Comparison of ENCODE assay signal across 15 mouse cellular contexts in genomic region chr1:146792826-146793225, GRCm38 (mm10).
DNase-seq lines count a peak whose midpoint lies in the region; ATAC-seq and TF ChIP-seq lines count a peak whose summit lies in the region.
"Had no signal": no experiment of that assay in that cellular context is flagged by ENCODE, and none has a peak within 500 bp of the region (broad histone marks: within the 10 kb centered on the region; RNA-seq: fewer than 3 reads in every experiment).

No protein-coding gene starts in this region.

- no peaks in the 10 kb centered on the region for H3K4me1 ChIP-seq in limb, embryonic 14.5 days (ENCODE audit: control insufficient read depth, insufficient read depth, low read length)
- no peaks in the 10 kb centered on the region for H3K4me1 ChIP-seq in limb, embryonic 10.5 days
- H3K4me1 ChIP-seq in midbrain, embryonic 16.5 days (ENCODE audit: control insufficient read depth, insufficient read depth, low read length) = no peaks in the 10 kb centered on the region
- H3K4me1 ChIP-seq: embryonic facial prominence, embryonic 15.5 days; neural tube, embryonic 15.5 days had no signal

- H3K9ac ChIP-seq in limb, embryonic 14.5 days (ENCODE audit: low read depth, low read length, severe bottlenecking) = no peak overlapping the region
- no peak overlapping the region for H3K9ac ChIP-seq in midbrain, embryonic 16.5 days (ENCODE audit: low read depth, low read length)
- H3K9ac ChIP-seq: embryonic facial prominence, embryonic 15.5 days; neural tube, embryonic 15.5 days had no signal

- no peak overlapping the region for H3K27ac ChIP-seq in limb, embryonic 14.5 days (replicated peaks; ENCODE audit: low read depth, low read length)
- H3K27ac ChIP-seq in limb, embryonic 10.5 days = no peak overlapping the region
- H3K27ac ChIP-seq in midbrain, embryonic 16.5 days (ENCODE audit: low read length) = no peak overlapping the region
- H3K27ac ChIP-seq: embryonic facial prominence, embryonic 15.5 days; neural tube, embryonic 15.5 days had no signal

- no peaks in the 10 kb centered on the region for H3K9me3 ChIP-seq in limb, embryonic 14.5 days (ENCODE audit: control insufficient read depth, low read length)
- no peaks in the 10 kb centered on the region for H3K9me3 ChIP-seq in limb, embryonic 10.5 days (replicated peaks)
- H3K9me3 ChIP-seq in midbrain, embryonic 16.5 days (replicated peaks; ENCODE audit: control insufficient read depth, low read length, poor library complexity, severe bottlenecking) = no peaks in the 10 kb centered on the region
- H3K9me3 ChIP-seq: embryonic facial prominence, embryonic 15.5 days; neural tube, embryonic 15.5 days had no signal

- H3K36me3 ChIP-seq in limb, embryonic 14.5 days (ENCODE audit: control insufficient read depth, insufficient read depth, low read length) = no peaks in the 10 kb centered on the region
- H3K36me3 ChIP-seq in limb, embryonic 10.5 days = no peaks in the 10 kb centered on the region
- no peaks in the 10 kb centered on the region for H3K36me3 ChIP-seq in midbrain, embryonic 16.5 days (ENCODE audit: control insufficient read depth, insufficient read depth, low read length)
- H3K36me3 ChIP-seq: embryonic facial prominence, embryonic 15.5 days; neural tube, embryonic 15.5 days had no signal

- peak; percentile 89 for ATAC-seq in frontal cortex, adult (ENCODE audit: low TSS enrichment)
- no peak for ATAC-seq in limb, embryonic 14.5 days (ENCODE audit: low FRiP score, low read depth)
- ATAC-seq in midbrain, embryonic 16.5 days = no peak
- ATAC-seq: hindbrain, embryonic 16.5 days; lung, postnatal 0 days had no signal

- no peak for DNase-seq in frontal cortex, postnatal 25 days (ENCODE audit: low spot score in 2 of 2)
- peak; percentile 26 for DNase-seq in limb, embryonic 14.5 days (ENCODE audit: low spot score)
- no peak for DNase-seq in limb, embryonic 10.5 days (ENCODE audit: low spot score)
- peak; percentile 25 for DNase-seq in cerebellum, adult 9-11 months
- peak; percentile 5 to 55 for DNase-seq in layer of hippocampus, postnatal 14 days (ENCODE audit: low spot score in 2 of 2)
- DNase-seq: kidney, postnatal 14 days; liver; midbrain, embryonic 14.5 days had no signal

- no peaks in the 10 kb centered on the region for H3K27me3 ChIP-seq in limb, embryonic 14.5 days (ENCODE audit: control insufficient read depth, insufficient read depth, low read length)
- no peaks in the 10 kb centered on the region for H3K27me3 ChIP-seq in limb, embryonic 10.5 days (ENCODE audit: low read depth, poor library complexity, severe bottlenecking)
- H3K27me3 ChIP-seq in midbrain, embryonic 16.5 days (ENCODE audit: control insufficient read depth, insufficient read depth, low read depth, low read length) = no peaks in the 10 kb centered on the region
- H3K27me3 ChIP-seq: embryonic facial prominence, embryonic 15.5 days; neural tube, embryonic 15.5 days had no signal

- no peak overlapping the region for H3K4me2 ChIP-seq in limb, embryonic 14.5 days (replicated peaks; ENCODE audit: low read depth, low read length, severe bottlenecking)
- H3K4me2 ChIP-seq in midbrain, embryonic 16.5 days (ENCODE audit: low read length) = no peak overlapping the region
- H3K4me2 ChIP-seq: embryonic facial prominence, embryonic 15.5 days; heart, embryonic 11.5 days; neural tube, embryonic 15.5 days had no signal

- TF ChIP-seq POLR2A in limb, embryonic 14.5 days (IDR thresholded peaks at IDR 0.05; ENCODE audit: borderline replicate concordance, extremely low read depth, insufficient read depth, insufficient read length) = no peak

- H3K4me3 ChIP-seq in limb, embryonic 14.5 days (replicated peaks; ENCODE audit: low read length) = no peak overlapping the region
- H3K4me3 ChIP-seq in limb, embryonic 10.5 days = no peak overlapping the region
- no peak overlapping the region for H3K4me3 ChIP-seq in midbrain, embryonic 16.5 days (ENCODE audit: low read depth, low read length)
- H3K4me3 ChIP-seq: embryonic facial prominence, embryonic 15.5 days; neural tube, embryonic 15.5 days had no signal

Comparison
In these comparisons a context has a peak if more than half of its experiments do, and no peak if none do; other contexts are left out.
1. DNase-seq: peak in limb, embryonic 14.5 days (single experiment), cerebellum, adult 9-11 months (single experiment) and layer of hippocampus, postnatal 14 days (2 of 2); none in frontal cortex, postnatal 25 days (0 of 2) and limb, embryonic 10.5 days (single experiment).